Mouse (Mus musculus) CD4-positive naive resting alpha-beta T cell, adult 57 days (primary cell): Measurements from ENCODE around the gene Slc39a9. TPM values are rescaled to one million over a fixed set of nuclear protein-coding genes. Genes with fewer than 3 reads are reported as not detected.

Source experiments
- total RNA-seq: library from RNA; stranded (reverse); gene quantifications from one replicate; pipeline ENCODE4 v1.2.4, GENCODE M21; 2023

Slc39a9 gene
- total RNA-seq = 39.3 TPM

DNA sequence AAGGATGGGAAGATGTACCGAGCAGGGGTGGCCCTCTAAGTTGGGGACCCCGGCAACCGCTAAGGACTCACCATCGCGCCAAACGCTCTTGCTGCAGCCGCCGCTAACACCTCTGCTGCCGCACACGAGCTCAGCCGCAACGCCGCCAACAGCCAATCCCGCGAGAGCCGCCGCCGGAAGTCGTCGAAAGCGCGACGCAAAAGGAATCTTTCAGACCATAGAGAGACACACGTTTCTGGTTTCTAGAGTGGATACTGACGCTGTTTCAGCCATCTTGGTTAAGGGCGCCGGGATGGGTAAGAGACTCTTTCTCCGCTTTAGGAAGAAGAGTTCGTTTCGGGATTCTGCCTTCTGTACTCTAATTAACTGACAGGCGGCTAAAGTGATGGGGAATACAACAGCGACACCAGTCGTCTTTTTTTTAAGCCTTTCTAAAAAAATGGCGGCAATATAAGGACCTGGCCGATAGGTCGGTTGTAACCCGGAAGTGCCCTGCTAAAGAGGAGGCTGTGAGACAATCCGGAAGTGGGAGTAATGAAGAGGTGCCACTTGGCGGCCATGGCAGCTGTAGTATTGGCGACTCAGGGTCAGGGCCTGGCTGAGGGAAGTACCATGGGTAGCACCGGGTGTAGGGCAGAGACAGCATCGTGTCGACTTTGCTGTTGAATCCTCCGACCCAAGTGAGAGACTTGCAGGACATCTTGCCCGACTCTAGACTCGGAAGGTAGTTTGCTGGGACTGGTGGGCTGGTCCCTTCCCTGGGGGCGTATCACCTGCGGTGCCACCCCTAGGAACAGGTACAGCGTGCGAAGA lies at the start of gene Slc39a9, which contains the start of gene Erh:
TSS of gene Slc39a9 (plus strand) at position 191 of the 813 bp plus-strand sequence.
TSS of gene Erh (minus strand) at position 649 of the 813 bp plus-strand sequence.

DNA sequence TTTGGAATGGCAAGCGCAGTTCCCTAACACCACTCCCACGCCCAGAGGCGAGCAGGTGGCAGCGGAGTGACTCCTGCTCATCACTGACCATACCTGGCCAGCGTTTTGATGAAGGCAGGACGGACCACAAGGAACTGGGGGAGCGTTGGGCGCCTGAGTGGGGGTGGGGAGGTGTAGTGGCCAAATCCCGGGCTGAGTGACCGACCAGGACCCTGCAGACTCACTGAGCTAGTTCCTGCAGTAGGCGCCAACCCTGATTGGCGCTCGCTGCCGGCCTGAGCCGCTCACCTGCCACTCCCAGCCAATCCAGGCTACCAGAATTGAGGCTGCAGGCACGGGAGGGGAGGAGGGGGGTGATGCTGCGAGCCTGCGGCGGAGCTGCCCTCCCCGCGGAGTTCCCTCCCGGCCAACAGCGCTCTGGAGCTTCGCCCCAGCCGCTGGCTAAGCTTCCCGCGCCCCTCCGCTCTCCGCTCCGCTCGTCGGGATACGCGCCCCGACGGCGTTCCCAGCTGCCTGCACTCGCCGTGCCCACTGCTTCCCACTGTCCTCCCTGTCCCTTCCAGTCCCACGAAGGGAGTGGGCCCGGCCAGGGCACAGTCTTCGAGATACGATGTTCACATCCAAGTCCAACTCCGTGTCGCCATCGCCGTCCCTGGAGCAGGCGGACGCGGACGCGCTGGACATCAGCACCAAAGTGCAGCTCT lies 48.7 kb downstream of the Slc39a9 start, which contains the start of gene Plekhd1:
TSS of gene Plekhd1 (plus strand) at position 323 of the 704 bp plus-strand sequence.

Other genes starting within 250 kb of the Slc39a9 start
- 57.4 TPM for gene Dcaf5, start 207.3 kb upstream of the Slc39a9 start, total RNA-seq
- 44.4 TPM for gene Exd2, start 180.8 kb upstream of the Slc39a9 start, total RNA-seq
- gene Galnt16, start 125.6 kb upstream of the Slc39a9 start, total RNA-seq = not detected
- gene Erh, start 458 bp downstream of the Slc39a9 start, total RNA-seq = 69.4 TPM
- gene Plekhd1, start 48.7 kb downstream of the Slc39a9 start, total RNA-seq = 1.2 TPM
- gene Ccdc177, start 116.8 kb downstream of the Slc39a9 start, total RNA-seq = not detected
- gene Susd6, start 146.6 kb downstream of the Slc39a9 start, total RNA-seq = 133 TPM